Mouse (Mus musculus) heart, embryonic 15.5 days (tissue): ENCODE data around the gene Noa1. TPM values are rescaled to one million over a fixed set of nuclear protein-coding genes. Genes with fewer than 3 reads are reported as not detected.
A peak's percentile ranks its signal among the peaks of the same experiment; 100 is the strongest.

ENCODE experiments used
- ATAC-seq: fragments of 200-750 bp; cut with Nextera tagmentation; replicated peaks from 2 replicates; pipeline ENCODE4 v1.8.0; 2017; ENCODE audit warnings: low read depth, moderate TSS enrichment; ENCODE audit not compliant: insufficient number of reproducible peaks, insufficient read depth, low FRiP score
- H3K27ac ChIP-seq: fragments of 300-500 bp; sonication (generic); 2 replicates; pipeline ENCODE4 v1.5.1; 2015; ENCODE audit warnings: mild to moderate bottlenecking, inconsistent platforms
- H3K27me3 ChIP-seq: fragments of 300-500 bp; sonication (generic); 2 replicates; pipeline ENCODE4 v1.6.1; 2015; ENCODE audit warnings: inconsistent platforms
- H3K36me3 ChIP-seq: fragments of 300-500 bp; sonication (generic); 2 replicates; pipeline ENCODE4 v1.6.1; 2015; ENCODE audit warnings: mild to moderate bottlenecking, inconsistent platforms
- H3K4me1 ChIP-seq: fragments of 300-500 bp; sonication (generic); replicated peaks from 2 replicates; pipeline ENCODE4 v1.6.1; 2015; ENCODE audit warnings: inconsistent platforms
- H3K4me2 ChIP-seq: fragments of 300-500 bp; sonication (generic); 2 replicates; pipeline ENCODE4 v1.6.1; 2015; ENCODE audit warnings: inconsistent platforms, mild to moderate bottlenecking, moderate library complexity
- H3K4me3 ChIP-seq: fragments of 300-500 bp; sonication (generic); 2 replicates; pipeline ENCODE4 v1.5.1; 2015; ENCODE audit warnings: mild to moderate bottlenecking, inconsistent platforms
- H3K9ac ChIP-seq: fragments of 300-500 bp; sonication (generic); 2 replicates; pipeline ENCODE4 v1.6.1; 2015; ENCODE audit warnings: mild to moderate bottlenecking, inconsistent platforms
- H3K9me3 ChIP-seq: fragments of 300-500 bp; sonication (generic); replicated peaks from 2 replicates; pipeline ENCODE4 v1.6.1; 2016; ENCODE audit warnings: inconsistent platforms
- WGBS: fragments of 180-500 bp; shearing (Covaris S2); methylation state at CpG from one replicate; pipeline ENCODE4 v1.1.7; 2015; ENCODE audit warnings: mixed read lengths; 5-methylcytosine and 5-hydroxymethylcytosine counted together
- microRNA-seq: library from miRNA; unstranded; fragments of <30 nt; microRNA quantifications from one replicate; pipeline ENCODE4, GENCODE M21; 2016
- polyA plus RNA-seq: library from polyadenylated mRNA; unstranded; fragments of >200 nt; fragmentation: Nextera tagmentation; extraction: Ambion mirVana; gene quantifications from 2 replicates; pipeline ENCODE4 v1.2.1, GENCODE M21; 2015

Gene Noa1
- polyA plus RNA-seq, 1 experiment from 2014 or later = 20.6 TPM

DNA sequence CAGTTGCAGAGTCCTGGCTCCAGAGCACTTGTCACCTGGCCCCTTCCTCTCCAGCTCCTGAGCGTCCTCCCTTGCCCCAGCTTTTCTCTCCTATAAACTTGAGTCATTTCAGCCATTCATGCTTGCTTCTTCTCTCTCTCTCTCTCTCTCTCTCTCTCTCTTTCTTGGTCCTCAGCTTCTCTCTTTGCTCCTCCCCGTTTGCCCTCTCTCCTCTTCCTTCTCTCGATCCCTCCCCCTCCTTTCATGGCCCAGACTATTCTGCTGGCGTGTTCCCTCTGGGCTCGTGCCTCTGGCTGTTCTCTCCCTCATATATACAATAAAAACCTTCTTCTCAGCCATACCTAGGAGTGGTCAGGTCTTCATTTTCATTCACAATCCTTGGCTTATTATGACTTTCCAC lies 58.2 kb downstream of the Noa1 start:
- no peak overlapping the region for H3K4me3 ChIP-seq
- ATAC-seq = no peak
- H3K27me3 ChIP-seq = no peaks in the 10 kb centered on the region
- H3K4me2 ChIP-seq = no peak overlapping the region
- H3K27ac ChIP-seq = no peak overlapping the region
- no peaks in the 10 kb centered on the region for H3K9me3 ChIP-seq
- H3K36me3 ChIP-seq = no peaks in the 10 kb centered on the region
- 47% methylated on average over 5 of the region's 5 CpGs for WGBS
- H3K9ac ChIP-seq = no peak overlapping the region
- no peaks in the 10 kb centered on the region for H3K4me1 ChIP-seq

GRCm38 (mm10) chr5:77250083-77250482 lies 59.8 kb downstream of the Noa1 start:
- no peaks in the 10 kb centered on the region for H3K9me3 ChIP-seq
- H3K27ac ChIP-seq = no peak overlapping the region
- WGBS = 62% methylated on average over 9 of the region's 9 CpGs
- H3K36me3 ChIP-seq = no peaks in the 10 kb centered on the region
- no peak overlapping the region for H3K4me3 ChIP-seq
- no peak overlapping the region for H3K9ac ChIP-seq
- ATAC-seq = no peak
- no peaks in the 10 kb centered on the region for H3K27me3 ChIP-seq
- H3K4me1 ChIP-seq = peaks cover 6% of the 10 kb centered on the region
- no peak overlapping the region for H3K4me2 ChIP-seq

GRCm38 (mm10) chr5:77245787-77246671 lies 63.9 kb downstream of the Noa1 start:
- WGBS = 39% methylated on average over 26 of the region's 26 CpGs
- Histone ChIP-seq H3K4me3 (peak overlapping the region; percentile 37), H3K27ac (no peak overlapping the region), H3K4me1 (peaks cover 6% of the 10 kb centered on the region), H3K36me3 (no peaks in the 10 kb centered on the region), H3K27me3 (no peaks in the 10 kb centered on the region), H3K9ac (peak overlapping the region; percentile 29; the same call in 1 of the 2 replicates), H3K4me2 (peak overlapping the region; percentile 57), H3K9me3 (no peaks in the 10 kb centered on the region)
- ATAC-seq = no peak

GRCm38 (mm10) chr5:77245463-77245786 lies 64.5 kb downstream of the Noa1 start:
- Histone ChIP-seq H3K27me3 (no peaks in the 10 kb centered on the region), H3K9ac (peak overlapping the region; percentile 29; the same call in 1 of the 2 replicates), H3K27ac (no peak overlapping the region), H3K4me3 (peak overlapping the region; percentile 37), H3K9me3 (no peaks in the 10 kb centered on the region), H3K4me1 (peaks cover 6% of the 10 kb centered on the region), H3K4me2 (peak overlapping the region; percentile 57), H3K36me3 (no peaks in the 10 kb centered on the region)
- no peak for ATAC-seq
- 44% methylated on average over 7 of the region's 7 CpGs for WGBS

DNA sequence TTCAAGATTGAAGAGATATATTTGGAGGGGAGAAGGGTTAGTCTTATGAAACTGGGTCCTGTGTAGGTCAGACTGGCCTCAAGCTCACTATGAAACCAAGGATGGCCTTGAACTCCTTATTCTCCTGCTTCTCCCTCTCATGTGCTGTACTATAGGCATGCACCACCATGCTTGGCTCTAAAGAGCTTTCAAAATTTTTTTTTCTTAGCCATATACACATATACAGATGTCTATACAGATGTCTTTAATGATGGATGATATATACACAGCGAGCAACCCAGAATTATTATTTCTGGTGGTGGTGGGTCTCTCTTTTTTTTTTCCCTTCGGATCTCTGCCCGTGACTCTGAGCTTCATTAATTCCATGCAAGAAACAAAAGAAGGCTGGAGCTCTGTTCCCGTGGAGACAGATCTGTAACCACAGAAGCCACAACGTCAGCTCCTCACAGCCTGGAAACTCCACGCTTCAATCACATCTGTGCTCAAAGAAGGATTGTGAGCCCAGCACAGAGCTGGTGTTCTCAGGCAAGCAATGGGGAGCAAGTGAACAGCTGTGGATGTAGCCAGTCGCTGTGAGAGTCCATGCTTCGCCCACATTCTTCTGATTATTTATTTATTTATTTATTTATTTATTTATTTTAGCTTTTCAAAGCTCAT lies 65.4 kb downstream of the Noa1 start:
- H3K27ac ChIP-seq = no peak overlapping the region
- no peaks in the 10 kb centered on the region for H3K36me3 ChIP-seq
- peaks cover 6% of the 10 kb centered on the region for H3K4me1 ChIP-seq
- no peak overlapping the region for H3K4me2 ChIP-seq
- H3K9me3 ChIP-seq = no peaks in the 10 kb centered on the region
- no peaks in the 10 kb centered on the region for H3K27me3 ChIP-seq
- ATAC-seq = no peak
- no peak overlapping the region for H3K9ac ChIP-seq
- WGBS = 57% methylated on average over 8 of the region's 8 CpGs
- no peak overlapping the region for H3K4me3 ChIP-seq

Small RNA genes lying within 50 kb of the gene (microRNA-seq; reads per million reads assigned to microRNA genes)
- gene Mir5098 = not detected

Other genes with a start within 250 kb of the Noa1 start
- gene Hopx, start 195.0 kb downstream of the Noa1 start, polyA plus RNA-seq = 16.0 and 23.6 TPM in 2 replicates
- gene Spink2, start 98.6 kb downstream of the Noa1 start, polyA plus RNA-seq = 3.0 and 3.7 TPM in 2 replicates
- 19.3 and 22.1 TPM in 2 replicates for gene Rest, start 44.6 kb downstream of the Noa1 start, polyA plus RNA-seq
- gene Polr2b, start 63 bp upstream of the Noa1 start, polyA plus RNA-seq = 32.7 and 39.2 TPM in 2 replicates
- gene Igfbp7, start 98.0 kb upstream of the Noa1 start, polyA plus RNA-seq = 74.2 and 78.7 TPM in 2 replicates